Mouse (Mus musculus) heart, postnatal 0 days (tissue): ENCODE results near the gene Anapc16. TPM values are rescaled to one million over a fixed set of nuclear protein-coding genes. Genes with fewer than 3 reads are reported as not detected.
A peak's percentile ranks its signal among the peaks of the same experiment; 100 is the strongest.

ENCODE experiments used
- ATAC-seq: fragments of 200-750 bp; cut with Nextera tagmentation; 2 replicates; pipeline ENCODE4 v1.8.0; 2017; ENCODE audit warnings: low read depth, moderate number of reproducible peaks, moderate library complexity; ENCODE audit not compliant: insufficient read depth
- DNase-seq: peaks from one replicate; pipeline ENCODE4 v3.0.0-alpha.2; 2016; ENCODE audit warnings: low spot score
- H3K27ac ChIP-seq: fragments of 300-500 bp; sonication (generic); 2 replicates; pipeline ENCODE4 v1.5.1; 2014; ENCODE audit warnings: low read depth, mild to moderate bottlenecking
- H3K27me3 ChIP-seq: fragments of 300-500 bp; sonication (generic); 2 replicates; pipeline ENCODE4 v1.6.1; 2014; ENCODE audit warnings: low read length, mixed read lengths; ENCODE audit not compliant: control insufficient read depth, insufficient read depth
- H3K36me3 ChIP-seq: fragments of 300-500 bp; sonication (generic); replicated peaks from 2 replicates; pipeline ENCODE4 v1.6.1; 2014; ENCODE audit warnings: low read length, mixed read lengths; ENCODE audit not compliant: control insufficient read depth, insufficient read depth
- H3K4me1 ChIP-seq: fragments of 300-500 bp; sonication (generic); 2 replicates; pipeline ENCODE4 v1.6.1; 2014; ENCODE audit warnings: antibody characterized with exemption; ENCODE audit not compliant: control insufficient read depth, insufficient read depth
- H3K4me2 ChIP-seq: fragments of 300-500 bp; sonication (generic); 2 replicates; pipeline ENCODE4 v1.6.1; 2014; ENCODE audit warnings: low read depth, mild to moderate bottlenecking, low read length, moderate library complexity
- H3K4me3 ChIP-seq: fragments of 300-500 bp; sonication (generic); 2 replicates; pipeline ENCODE4 v1.5.1; 2014; ENCODE audit warnings: low read depth, low read length
- H3K9ac ChIP-seq: fragments of 300-500 bp; sonication (generic); replicated peaks from 2 replicates; pipeline ENCODE4 v1.6.1; 2014; ENCODE audit warnings: low read depth, low read length, mixed read lengths
- H3K9me3 ChIP-seq: fragments of 300-500 bp; sonication (generic); replicated peaks from 2 replicates; pipeline ENCODE4 v1.6.1; 2016; ENCODE audit warnings: low read length; ENCODE audit not compliant: control insufficient read depth
- CTCF ChIP-seq: IDR thresholded peaks from 2 replicates; pipeline ENCODE4 v1.5.1; 2016; ENCODE audit warnings: antibody characterized with exemption, control low read depth, low read depth
- EP300 ChIP-seq: IDR thresholded peaks from 2 replicates; pipeline ENCODE4 v1.6.1; 2016; ENCODE audit warnings: antibody characterized with exemption, low read depth
- WGBS: fragments of 180-500 bp; shearing (Covaris S2); extraction: QIAGEN DNeasy Blood & Tissue Kit; methylation state at CpG from one replicate; pipeline ENCODE4 v1.1.7; 2014; 5-methylcytosine and 5-hydroxymethylcytosine counted together
- polyA plus RNA-seq: library from polyadenylated mRNA; unstranded; fragments of >200 nt; fragmentation: Nextera tagmentation; extraction: Ambion mirVana; gene quantifications from 2 replicates; pipeline ENCODE4 v1.2.1, GENCODE M21; 2015
- total RNA-seq: library from RNA; depleted of rRNA; stranded (reverse); fragments of >200 nt; gene quantifications from 2 replicates; pipeline ENCODE4 v1.2.3, GENCODE M21; 2014; ENCODE audit warnings: low replicate concordance

The Anapc16 gene
- total and polyA plus RNA-seq, 2 experiments from 2014 or later: 29.7 to 104 TPM

DNA sequence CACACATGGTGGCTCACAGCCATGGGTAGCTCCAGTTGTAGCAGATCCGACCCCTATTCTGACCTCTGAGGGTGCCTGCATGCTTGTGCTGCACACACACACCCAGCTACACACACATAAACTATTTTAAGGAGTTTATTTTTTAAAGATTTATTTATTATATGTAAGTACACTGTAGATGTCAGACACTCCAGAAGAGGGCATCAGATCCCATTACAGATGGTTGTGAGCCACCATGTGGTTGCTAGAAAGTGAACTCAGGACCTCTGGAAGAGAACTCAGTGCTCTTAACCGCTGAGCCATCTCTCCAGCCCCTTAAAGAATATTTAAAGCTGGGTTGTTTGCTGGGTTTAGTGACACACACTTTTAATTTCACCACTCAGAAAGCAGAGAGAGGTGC lies 16.4 kb upstream of the Anapc16 start:
- ATAC-seq (no peak), DNase-seq (no peak)
- Histone ChIP-seq H3K9ac (no peak overlapping the region), H3K4me2 (no peak overlapping the region), H3K27ac (no peak overlapping the region), H3K27me3 (no peaks in the 10 kb centered on the region), H3K36me3 (peaks cover 37% of the 10 kb centered on the region), H3K4me3 (no peak overlapping the region), H3K9me3 (no peaks in the 10 kb centered on the region), H3K4me1 (no peaks in the 10 kb centered on the region)
- 79% methylated on average over 2 of the region's 2 CpGs for WGBS
- TF ChIP-seq CTCF (peak; percentile 20), EP300 (no peak)

DNA sequence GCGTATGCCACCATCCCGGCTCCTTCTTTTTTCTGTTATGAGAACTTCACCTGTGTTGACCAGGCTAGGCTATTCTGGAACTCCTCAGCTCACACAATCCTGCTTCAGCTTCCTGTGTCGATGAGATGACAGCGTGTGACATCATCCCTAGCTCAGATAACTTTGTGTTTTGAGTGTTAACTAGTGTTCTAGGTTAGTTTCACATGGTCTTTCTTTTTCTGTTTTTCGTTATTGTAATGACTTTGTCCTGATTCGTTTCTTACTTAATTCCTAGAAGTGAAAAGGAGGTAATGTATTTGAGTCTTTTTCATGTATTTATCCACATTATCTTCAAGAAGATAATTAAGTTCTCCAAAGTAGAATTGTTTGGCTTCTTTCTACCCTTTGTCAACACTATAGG lies 13.3 kb upstream of the Anapc16 start:
- no peak for ATAC-seq
- Histone ChIP-seq H3K27me3 (no peaks in the 10 kb centered on the region), H3K27ac (no peak overlapping the region), H3K36me3 (peaks cover 49% of the 10 kb centered on the region), H3K4me2 (no peak overlapping the region), H3K9ac (no peak overlapping the region), H3K4me3 (no peak overlapping the region), H3K9me3 (no peaks in the 10 kb centered on the region), H3K4me1 (no peaks in the 10 kb centered on the region)
- DNase-seq: no peak
- TF ChIP-seq CTCF: no peak
- no peak for TF ChIP-seq EP300
- WGBS: 71% methylated on average over 6 of the region's 6 CpGs

DNA sequence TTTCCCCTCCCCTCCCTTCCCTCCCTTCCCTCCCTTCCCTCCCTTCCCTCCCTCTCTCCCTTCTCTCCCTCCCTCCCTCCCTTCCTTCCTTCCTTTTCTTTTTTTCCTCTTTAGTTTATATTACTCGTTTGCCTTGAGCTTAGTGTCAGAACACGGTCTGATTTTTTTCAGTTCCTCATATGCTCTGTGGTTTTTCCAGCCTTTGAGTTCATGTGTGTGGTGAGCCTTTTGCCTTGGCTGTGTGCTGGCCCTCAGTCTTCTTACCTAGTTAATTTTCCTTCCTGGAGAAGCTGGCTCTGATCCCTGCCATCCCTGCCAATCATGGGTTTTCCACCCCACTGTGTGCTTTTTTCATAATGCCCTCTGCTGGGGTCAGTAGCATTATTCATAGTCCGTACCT lies 6.2 kb upstream of the Anapc16 start:
- peaks cover 40% of the 10 kb centered on the region for H3K36me3 ChIP-seq

DNA sequence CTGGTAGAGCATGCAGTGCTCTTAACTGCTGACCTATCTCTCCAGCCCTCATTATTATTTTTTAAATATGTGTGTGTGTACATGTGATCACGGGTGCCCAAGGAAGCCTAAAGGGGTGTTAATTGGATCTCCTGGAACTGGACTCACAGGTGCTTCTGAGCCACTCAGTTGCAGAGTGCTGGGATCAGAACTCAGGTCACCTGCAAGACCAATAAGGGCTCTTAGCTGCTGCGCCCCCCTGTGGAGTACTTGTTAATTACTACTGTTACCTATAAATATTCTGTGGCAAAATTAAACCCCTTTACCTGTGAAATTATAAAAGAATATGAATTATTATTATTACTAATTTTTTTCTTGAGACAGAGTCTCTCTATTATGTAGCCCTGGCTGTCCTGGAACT lies 2.3 kb upstream of the Anapc16 start:
- Histone ChIP-seq H3K9ac (no peak overlapping the region), H3K36me3 (peaks cover 22% of the 10 kb centered on the region), H3K4me2 (no peak overlapping the region), H3K27me3 (no peaks in the 10 kb centered on the region), H3K9me3 (no peaks in the 10 kb centered on the region), H3K4me1 (peaks cover 16% of the 10 kb centered on the region; the same call in 1 of the 2 replicates), H3K27ac (no peak overlapping the region), H3K4me3 (no peak overlapping the region)
- TF ChIP-seq CTCF: peak; percentile 24
- no peak for TF ChIP-seq EP300
- ATAC-seq (no peak), DNase-seq (no peak)
- 59% methylated on average over 2 of the region's 2 CpGs for WGBS

More for the DNA sequence above, 6.2 kb upstream of the Anapc16 start:
- DNase-seq: no peak
- no peaks in the 10 kb centered on the region for H3K27me3 ChIP-seq
- no peak overlapping the region for H3K9ac ChIP-seq
- no peak for TF ChIP-seq CTCF
- no peak for TF ChIP-seq EP300
- H3K27ac ChIP-seq: no peak overlapping the region
- H3K9me3 ChIP-seq: no peaks in the 10 kb centered on the region
- ATAC-seq: no peak
- H3K4me1 ChIP-seq: 0 out of 2 replicates have a peak, but pooled peaks cover under 1% of the 10 kb centered on the region
- WGBS: 52% methylated on average over 3 of the region's 3 CpGs
- H3K4me3 ChIP-seq: no peak overlapping the region
- no peak overlapping the region for H3K4me2 ChIP-seq

DNA sequence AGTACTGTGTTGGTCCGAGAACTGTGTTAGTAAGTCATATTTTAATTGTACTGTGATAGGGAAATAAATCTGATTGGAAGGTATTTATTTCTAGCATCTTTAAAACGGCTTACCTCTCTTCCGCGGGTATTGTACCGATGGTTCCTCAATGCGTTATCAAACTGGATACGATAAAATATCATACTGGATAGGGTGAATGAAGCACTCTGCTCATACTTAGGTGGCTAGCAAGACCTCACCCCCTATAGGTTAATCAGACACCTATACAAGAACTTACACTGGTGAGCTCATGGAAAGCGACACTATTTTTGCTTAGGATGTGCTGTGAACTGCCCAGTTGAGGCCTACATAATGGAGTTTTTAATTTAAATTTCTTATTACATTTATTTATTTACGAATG lies 912 bp upstream of the Anapc16 start:
- H3K4me2 ChIP-seq: peak overlapping the region; percentile 73
- H3K27ac ChIP-seq: peak overlapping the region; percentile 98
- peaks cover 16% of the 10 kb centered on the region; the same call in 1 of the 2 replicates for H3K4me1 ChIP-seq
- WGBS: 74% methylated on average over 9 of the region's 9 CpGs
- DNase-seq: no peak
- TF ChIP-seq EP300: no peak
- no peak for TF ChIP-seq CTCF
- H3K9ac ChIP-seq: peak overlapping the region; percentile 81
- H3K4me3 ChIP-seq: peak overlapping the region; percentile 75
- H3K9me3 ChIP-seq: no peaks in the 10 kb centered on the region
- peaks cover 21% of the 10 kb centered on the region for H3K36me3 ChIP-seq
- no peak for ATAC-seq
- H3K27me3 ChIP-seq: no peaks in the 10 kb centered on the region

DNA sequence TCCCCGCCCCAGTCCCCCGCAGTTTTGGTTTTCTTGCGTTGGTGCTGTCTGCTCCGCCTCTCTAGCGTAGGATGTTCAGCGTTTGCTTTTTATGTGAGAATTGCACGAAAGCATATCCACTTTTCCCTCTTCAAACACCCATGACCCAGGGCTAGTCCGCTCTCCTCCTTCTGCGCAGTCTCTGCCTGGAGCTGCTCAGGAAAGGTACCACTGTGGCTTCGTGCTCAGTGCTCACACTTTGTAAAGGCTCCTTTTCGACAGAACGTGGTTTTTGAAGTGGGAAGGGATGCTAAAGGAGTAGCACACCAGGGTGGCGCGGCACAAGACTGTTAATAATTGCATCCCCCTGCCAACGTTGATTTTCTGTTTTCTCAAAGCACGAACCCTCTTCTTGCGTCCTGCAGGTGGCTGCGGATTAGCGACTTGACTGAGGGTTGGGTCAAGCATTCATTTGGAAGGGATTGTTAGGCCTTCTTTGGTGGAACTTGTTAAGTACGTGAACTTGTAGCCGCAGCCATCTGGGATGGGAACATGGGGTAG lies 348 bp upstream of the Anapc16 start:
- H3K4me2 ChIP-seq: peak overlapping the region; percentile 73

More for the DNA sequence above, 348 bp upstream of the Anapc16 start:
- WGBS: 1% methylated on average over 21 of the region's 21 CpGs
- peaks cover 16% of the 10 kb centered on the region; the same call in 1 of the 2 replicates for H3K4me1 ChIP-seq
- H3K9me3 ChIP-seq: no peaks in the 10 kb centered on the region
- H3K9ac ChIP-seq: peak overlapping the region; percentile 81
- H3K36me3 ChIP-seq: peaks cover 15% of the 10 kb centered on the region
- DNase-seq (no peak), ATAC-seq (peak; percentile 3)
- TF ChIP-seq CTCF (no peak), EP300 (no peak)
- H3K4me3 ChIP-seq: peak overlapping the region; percentile 75
- H3K27ac ChIP-seq: peak overlapping the region; percentile 98
- H3K27me3 ChIP-seq: no peaks in the 10 kb centered on the region
